Mouse (Mus musculus): Measurements from ENCODE around the gene Derl2. TPM values are rescaled to one million over a fixed set of nuclear protein-coding genes. Genes with fewer than 3 reads are reported as not detected.

Gene Derl2
- polyA plus RNA-seq, 1 experiment from 2014 or later, result 44.9 TPM

- 4% methylated on average over 28 of the region's 28 CpGs for WGBS (ENCODE audit: insufficient replicate concordance)
- H3K36me3 ChIP-seq (ENCODE audit: control insufficient read depth, insufficient read depth), result peaks cover 15% of the 10 kb centered on the region
- H3K4me1 ChIP-seq (ENCODE audit: control insufficient read depth, low read depth, low read length), result peaks cover 22% of the 10 kb centered on the region
- H3K9ac ChIP-seq (ENCODE audit: low read depth, low read length), result peak overlapping the region; percentile 97
- no peaks in the 10 kb centered on the region for H3K9me3 ChIP-seq (replicated peaks; ENCODE audit: control insufficient read depth, low read length)
- peak; percentile 0; the same call in 1 of the 2 replicates for ATAC-seq (ENCODE audit: low read depth)
- H3K27me3 ChIP-seq (ENCODE audit: control insufficient read depth, insufficient read depth, low read depth, low read length), result no peaks in the 10 kb centered on the region
- H3K4me3 ChIP-seq (ENCODE audit: low read depth, low read length), result peak overlapping the region; percentile 100
- peak overlapping the region; percentile 84 for H3K4me2 ChIP-seq (ENCODE audit: low read depth, low read length)
- peak overlapping the region; percentile 89 for H3K27ac ChIP-seq (ENCODE audit: low read length)
These were observed 1.0 kb downstream of the Derl2 start for GRCm38 (mm10) chr11:71018416-71019200.

DNA sequence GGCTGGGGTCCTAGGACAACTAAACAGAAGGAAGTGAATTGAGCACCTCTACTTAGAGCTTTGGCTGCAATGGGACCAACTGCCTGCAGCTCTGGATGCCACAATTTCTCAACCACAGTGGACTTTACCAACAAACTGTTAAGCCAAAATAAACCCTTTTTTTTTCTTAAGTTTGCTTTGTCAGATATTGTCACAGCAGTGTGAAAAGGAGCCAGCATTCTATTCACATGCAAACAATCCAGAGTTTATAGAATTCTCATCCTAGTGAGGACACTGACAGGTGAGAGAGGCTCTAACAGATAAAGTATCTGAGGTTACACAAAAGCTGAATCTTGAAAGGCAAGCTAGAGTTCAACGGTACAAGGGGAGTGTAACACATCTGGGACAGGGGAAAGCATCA is 2.6 kb downstream of the Derl2 start:
- Histone ChIP-seq H3K4me1 (ENCODE audit: control insufficient read depth, low read depth, low read length) (peaks cover 22% of the 10 kb centered on the region), H3K27me3 (ENCODE audit: control insufficient read depth, insufficient read depth, low read depth, low read length) (no peaks in the 10 kb centered on the region), H3K4me2 (ENCODE audit: low read depth, low read length) (0 out of 2 replicates have a peak overlapping the region, but pooled peaks have one; percentile 20), H3K36me3 (ENCODE audit: control insufficient read depth, insufficient read depth) (peaks cover 16% of the 10 kb centered on the region), H3K27ac (ENCODE audit: low read length) (no peak overlapping the region), H3K9ac (ENCODE audit: low read depth, low read length) (no peak overlapping the region), H3K9me3 (replicated peaks; ENCODE audit: control insufficient read depth, low read length) (no peaks in the 10 kb centered on the region), H3K4me3 (ENCODE audit: low read depth, low read length) (no peak overlapping the region)
- WGBS (ENCODE audit: insufficient replicate concordance), result 52% methylated on average over 1 of the region's 1 CpGs
- ATAC-seq (ENCODE audit: low read depth), result no peak

DNA sequence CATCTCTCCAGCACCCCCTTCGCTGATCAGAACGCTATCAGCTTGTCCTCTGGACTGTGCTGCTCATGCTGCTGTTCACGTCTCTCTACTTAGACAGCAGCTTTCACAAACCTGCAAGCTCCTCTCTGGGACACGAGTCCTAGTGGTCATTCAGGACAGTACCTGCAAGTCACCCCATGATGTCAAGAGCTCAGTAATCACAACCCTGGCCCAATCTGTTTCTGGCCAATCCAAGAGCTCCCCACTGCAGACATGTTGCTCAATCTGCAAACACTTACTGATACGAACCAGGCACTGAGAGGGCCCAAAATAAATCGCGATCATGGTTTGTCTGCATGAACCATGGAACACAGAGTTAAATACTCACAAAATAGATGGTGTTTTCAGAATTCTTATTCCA is 6.9 kb downstream of the Derl2 start:
- 76% methylated on average over 7 of the region's 7 CpGs for WGBS (ENCODE audit: insufficient replicate concordance)
- peak; percentile 96 for ATAC-seq (ENCODE audit: low read depth)
- Histone ChIP-seq H3K36me3 (ENCODE audit: control insufficient read depth, insufficient read depth) (peaks cover 34% of the 10 kb centered on the region), H3K9me3 (replicated peaks; ENCODE audit: control insufficient read depth, low read length) (no peaks in the 10 kb centered on the region), H3K4me3 (ENCODE audit: low read depth, low read length) (no peak overlapping the region), H3K4me1 (ENCODE audit: control insufficient read depth, low read depth, low read length) (peaks cover 12% of the 10 kb centered on the region), H3K27me3 (ENCODE audit: control insufficient read depth, insufficient read depth, low read depth, low read length) (no peaks in the 10 kb centered on the region), H3K27ac (ENCODE audit: low read length) (peak overlapping the region; percentile 73), H3K9ac (ENCODE audit: low read depth, low read length) (no peak overlapping the region), H3K4me2 (ENCODE audit: low read depth, low read length) (no peak overlapping the region)

DNA sequence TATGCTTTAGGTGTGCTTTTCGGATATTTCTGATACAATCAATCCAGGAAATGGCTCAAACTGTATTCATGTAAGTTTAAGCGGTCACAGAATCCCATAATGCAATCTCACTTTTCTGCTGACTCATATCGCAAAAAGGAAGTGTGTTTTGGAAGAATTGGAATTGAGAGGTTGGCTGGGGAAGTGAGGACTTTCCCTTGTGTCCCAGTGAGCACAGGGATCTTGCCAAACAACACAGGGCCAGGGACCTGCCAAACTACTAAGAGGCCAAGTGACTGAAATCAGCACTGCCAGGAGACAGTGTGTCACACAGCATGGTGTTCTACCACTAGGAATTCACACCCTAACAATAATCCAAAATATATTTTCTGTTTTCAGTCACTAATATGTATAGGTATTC is 11.3 kb downstream of the Derl2 start:
- Histone ChIP-seq H3K4me2 (ENCODE audit: low read depth, low read length) (no peak overlapping the region), H3K9ac (ENCODE audit: low read depth, low read length) (no peak overlapping the region), H3K27me3 (ENCODE audit: control insufficient read depth, insufficient read depth, low read depth, low read length) (no peaks in the 10 kb centered on the region), H3K4me3 (ENCODE audit: low read depth, low read length) (no peak overlapping the region), H3K9me3 (replicated peaks; ENCODE audit: control insufficient read depth, low read length) (no peaks in the 10 kb centered on the region), H3K4me1 (ENCODE audit: control insufficient read depth, low read depth, low read length) (peaks cover 6% of the 10 kb centered on the region), H3K27ac (ENCODE audit: low read length) (no peak overlapping the region), H3K36me3 (ENCODE audit: control insufficient read depth, insufficient read depth) (peaks cover 29% of the 10 kb centered on the region)
- ATAC-seq (ENCODE audit: low read depth), result no peak
- 74% methylated on average over 3 of the region's 3 CpGs for WGBS (ENCODE audit: insufficient replicate concordance)

DNA sequence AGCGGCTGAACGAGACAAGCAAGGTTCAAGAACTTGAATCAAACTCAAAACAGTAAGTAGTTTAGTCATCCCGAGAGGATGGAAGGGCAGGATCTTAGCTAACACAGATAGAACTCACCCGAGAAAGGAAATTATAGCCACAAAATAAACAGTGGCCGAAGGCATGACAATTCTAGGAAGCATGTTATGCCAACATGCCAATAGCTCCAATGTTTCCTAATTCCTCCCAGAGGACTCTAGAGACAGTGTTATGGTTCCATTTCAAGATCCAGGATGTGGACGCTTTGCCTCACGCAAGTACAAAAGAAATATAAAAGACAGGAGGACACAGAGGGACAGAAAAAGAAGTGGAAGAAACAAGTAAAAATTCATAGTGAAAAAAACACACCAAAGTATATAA is 11.8 kb downstream of the Derl2 start:
- ATAC-seq (ENCODE audit: low read depth), result no peak
- no peak overlapping the region for H3K9ac ChIP-seq (ENCODE audit: low read depth, low read length)
- WGBS (ENCODE audit: insufficient replicate concordance), result 76% methylated on average over 7 of the region's 7 CpGs
- H3K27ac ChIP-seq (ENCODE audit: low read length), result no peak overlapping the region
- no peaks in the 10 kb centered on the region for H3K9me3 ChIP-seq (replicated peaks; ENCODE audit: control insufficient read depth, low read length)
- no peak overlapping the region for H3K4me2 ChIP-seq (ENCODE audit: low read depth, low read length)
- H3K27me3 ChIP-seq (ENCODE audit: control insufficient read depth, insufficient read depth, low read depth, low read length), result no peaks in the 10 kb centered on the region
- H3K4me1 ChIP-seq (ENCODE audit: control insufficient read depth, low read depth, low read length), result peaks cover 11% of the 10 kb centered on the region
- no peak overlapping the region for H3K4me3 ChIP-seq (ENCODE audit: low read depth, low read length)
- H3K36me3 ChIP-seq (ENCODE audit: control insufficient read depth, insufficient read depth), result peaks cover 28% of the 10 kb centered on the region

- Histone ChIP-seq H3K27ac (ENCODE audit: low read length) (no peak overlapping the region), H3K4me1 (ENCODE audit: control insufficient read depth, low read depth, low read length) (peaks cover 16% of the 10 kb centered on the region), H3K9me3 (replicated peaks; ENCODE audit: control insufficient read depth, low read length) (no peaks in the 10 kb centered on the region), H3K4me2 (ENCODE audit: low read depth, low read length) (no peak overlapping the region), H3K27me3 (ENCODE audit: control insufficient read depth, insufficient read depth, low read depth, low read length) (no peaks in the 10 kb centered on the region), H3K36me3 (ENCODE audit: control insufficient read depth, insufficient read depth) (peaks cover 26% of the 10 kb centered on the region), H3K4me3 (ENCODE audit: low read depth, low read length) (no peak overlapping the region), H3K9ac (ENCODE audit: low read depth, low read length) (no peak overlapping the region)
- no peak for ATAC-seq (ENCODE audit: low read depth)
- WGBS (ENCODE audit: insufficient replicate concordance), result 84% methylated on average over 6 of the region's 6 CpGs
These were observed 12.6 kb downstream of the Derl2 start for GRCm38 (mm10) chr11:71007026-71007425.

GRCm38 (mm10) chr11:71005046-71005445 is 14.6 kb downstream of the Derl2 start:
- no peak overlapping the region for H3K27ac ChIP-seq (ENCODE audit: low read length)
- no peaks in the 10 kb centered on the region for H3K9me3 ChIP-seq (replicated peaks; ENCODE audit: control insufficient read depth, low read length)
- peak overlapping the region; percentile 14 for H3K4me3 ChIP-seq (ENCODE audit: low read depth, low read length)
- H3K9ac ChIP-seq (ENCODE audit: low read depth, low read length), result no peak overlapping the region
- WGBS (ENCODE audit: insufficient replicate concordance), result 43% methylated on average over 5 of the region's 5 CpGs
- H3K36me3 ChIP-seq (ENCODE audit: control insufficient read depth, insufficient read depth), result peaks cover 13% of the 10 kb centered on the region
- H3K4me1 ChIP-seq (ENCODE audit: control insufficient read depth, low read depth, low read length), result peaks cover 16% of the 10 kb centered on the region
- ATAC-seq (ENCODE audit: low read depth), result no peak
- no peaks in the 10 kb centered on the region for H3K27me3 ChIP-seq (ENCODE audit: control insufficient read depth, insufficient read depth, low read depth, low read length)
- H3K4me2 ChIP-seq (ENCODE audit: low read depth, low read length), result peak overlapping the region; percentile 94

DNA sequence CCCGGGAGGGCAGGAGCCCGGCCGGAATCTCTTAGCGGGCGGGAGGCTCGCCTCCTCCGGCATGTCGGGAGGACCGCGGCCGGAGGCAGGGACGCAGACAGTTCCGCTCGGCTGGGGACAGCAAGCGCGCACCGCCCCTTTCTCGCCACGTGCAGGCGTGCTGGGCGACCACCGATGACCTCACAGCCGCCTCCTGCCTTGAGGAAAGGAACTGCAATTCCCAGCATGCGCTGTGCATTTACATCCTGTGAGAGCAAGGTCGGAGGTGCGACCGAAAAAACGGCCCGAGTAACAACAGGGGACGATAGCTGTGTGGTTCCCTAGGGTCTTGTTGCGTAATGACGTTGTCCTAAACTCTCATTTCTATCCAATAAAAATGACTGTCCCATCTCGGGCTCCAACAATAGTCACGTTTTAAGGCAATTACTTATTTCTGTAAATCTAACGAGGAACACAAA is 15.3 kb downstream of the Derl2 start, which contains the start of gene Dhx33:
Gene Dhx33, minus strand, starts transcription at position 122 of the 458 bp plus-strand sequence.
- under 1% methylated on average over 35 of the region's 35 CpGs for WGBS (ENCODE audit: insufficient replicate concordance)
- ATAC-seq (ENCODE audit: low read depth), result peak; percentile 94

DNA sequence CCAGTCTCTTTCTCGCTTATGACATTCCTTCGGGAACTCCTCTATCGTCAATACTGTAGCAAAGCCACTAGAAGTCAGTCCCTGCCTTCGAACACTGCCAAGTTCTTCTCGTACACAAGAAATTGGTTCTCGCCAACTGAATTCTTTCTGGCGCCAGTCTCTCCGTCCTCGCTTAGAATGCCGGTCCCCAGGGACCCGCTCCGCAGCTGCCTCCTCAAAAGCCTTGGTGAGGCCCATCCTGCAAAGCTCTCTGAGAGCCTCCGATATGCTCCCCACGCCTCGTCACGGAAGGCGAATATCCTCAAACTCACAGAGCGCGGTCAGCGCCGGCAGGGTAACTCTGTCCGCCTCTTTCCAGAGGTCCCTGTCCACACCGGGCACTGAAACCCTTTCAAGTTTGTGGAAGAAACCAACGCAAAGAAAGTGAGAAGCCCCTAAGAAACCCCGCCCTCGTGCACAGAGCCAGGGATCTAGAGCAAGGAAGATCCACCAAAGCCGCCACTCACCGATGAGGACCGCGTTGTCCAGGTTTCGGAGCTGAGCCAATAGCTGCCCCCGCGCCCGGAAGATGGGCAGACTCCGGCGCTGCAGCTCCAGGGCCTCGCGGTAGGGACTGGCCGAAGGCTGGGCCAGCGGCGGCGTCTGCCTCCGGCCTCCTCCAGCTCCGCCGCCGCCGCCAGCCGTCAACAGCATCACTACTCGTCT is 15.9 kb downstream of the Derl2 start:
- Histone ChIP-seq H3K36me3 (ENCODE audit: control insufficient read depth, insufficient read depth) (peaks cover 9% of the 10 kb centered on the region), H3K4me3 (ENCODE audit: low read depth, low read length) (peak overlapping the region; percentile 97), H3K4me1 (ENCODE audit: control insufficient read depth, low read depth, low read length) (peaks cover 16% of the 10 kb centered on the region), H3K4me2 (ENCODE audit: low read depth, low read length) (peak overlapping the region; percentile 94), H3K9ac (ENCODE audit: low read depth, low read length) (peak overlapping the region; percentile 85), H3K9me3 (replicated peaks; ENCODE audit: control insufficient read depth, low read length) (no peaks in the 10 kb centered on the region), H3K27me3 (ENCODE audit: control insufficient read depth, insufficient read depth, low read depth, low read length) (no peaks in the 10 kb centered on the region), H3K27ac (ENCODE audit: low read length) (peak overlapping the region; percentile 85)
- under 1% methylated on average over 49 of the region's 49 CpGs for WGBS (ENCODE audit: insufficient replicate concordance)
- ATAC-seq (ENCODE audit: low read depth), result peak; percentile 71

More for the DNA sequence above, 15.3 kb downstream of the Derl2 start, which contains the start of gene Dhx33:
- Histone ChIP-seq H3K4me2 (ENCODE audit: low read depth, low read length) (peak within 1 kb of the TSS; percentile 94), H3K4me3 (ENCODE audit: low read depth, low read length) (peak within 1 kb of the TSS; percentile 97), H3K9me3 (replicated peaks; ENCODE audit: control insufficient read depth, low read length) (no peaks in the 10 kb centered on the region), H3K27me3 (ENCODE audit: control insufficient read depth, insufficient read depth, low read depth, low read length) (no peaks in the 10 kb centered on the region), H3K9ac (ENCODE audit: low read depth, low read length) (peak within 1 kb of the TSS; percentile 85), H3K4me1 (ENCODE audit: control insufficient read depth, low read depth, low read length) (peaks cover 16% of the 10 kb centered on the region), H3K27ac (ENCODE audit: low read length) (peak within 1 kb of the TSS; percentile 85), H3K36me3 (ENCODE audit: control insufficient read depth, insufficient read depth) (peaks cover 12% of the 10 kb centered on the region)
